8 mouse cellular contexts compared by ENCODE assay signal in genomic region chr8:126590024-126590529, GRCm38 (mm10). TPM values are rescaled to one million over a fixed set of nuclear protein-coding genes. Genes with fewer than 3 reads are reported as not detected.
DNase-seq lines count a peak whose midpoint lies in the region; ATAC-seq and TF ChIP-seq lines count a peak whose summit lies in the region.

No protein-coding gene starts in this region.

- H3K36me3 ChIP-seq in G1E (replicated peaks): peaks cover 66% of the 10 kb centered on the region
- peaks cover 45% of the 10 kb centered on the region for H3K36me3 ChIP-seq in embryonic facial prominence, embryonic 13.5 days
- peaks cover 25% of the 10 kb centered on the region for H3K36me3 ChIP-seq in heart, embryonic 16.5 days (ENCODE audit: control insufficient read depth, insufficient read depth)
- peaks cover 69% of the 10 kb centered on the region for H3K36me3 ChIP-seq in megakaryocyte, embryonic 14.5 days (replicated peaks; ENCODE audit: low read length)
- H3K36me3 ChIP-seq in stomach, embryonic 15.5 days: no peaks in the 10 kb centered on the region

- peaks cover 25% of the 10 kb centered on the region for H3K4me1 ChIP-seq in G1E (ENCODE audit: insufficient read depth, low read depth, low read length)
- H3K4me1 ChIP-seq in embryonic facial prominence, embryonic 13.5 days: peaks cover 52% of the 10 kb centered on the region
- peaks cover 26% of the 10 kb centered on the region for H3K4me1 ChIP-seq in heart, embryonic 16.5 days (ENCODE audit: control insufficient read depth, insufficient read depth, low read length)
- H3K4me1 ChIP-seq in megakaryocyte, embryonic 14.5 days: peaks cover 43% of the 10 kb centered on the region
- H3K4me1 ChIP-seq in stomach, embryonic 15.5 days: peaks cover 16% of the 10 kb centered on the region

- no peaks in the 10 kb centered on the region for H3K9me3 ChIP-seq in G1E (replicated peaks)
- no peaks in the 10 kb centered on the region for H3K9me3 ChIP-seq in embryonic facial prominence, embryonic 13.5 days
- H3K9me3 ChIP-seq in heart, embryonic 16.5 days (replicated peaks; ENCODE audit: control insufficient read depth, low read length): no peaks in the 10 kb centered on the region
- no peaks in the 10 kb centered on the region for H3K9me3 ChIP-seq in megakaryocyte, embryonic 14.5 days
- H3K9me3 ChIP-seq in stomach, embryonic 15.5 days: no peaks in the 10 kb centered on the region

- TF ChIP-seq CTCF in G1E (IDR thresholded peaks at IDR 0.05; ENCODE audit: low read depth, low read length): no peak

- H3K9ac ChIP-seq in embryonic facial prominence, embryonic 13.5 days: peak overlapping the region; percentile 80
- peak overlapping the region; percentile 100 for H3K9ac ChIP-seq in heart, embryonic 16.5 days (ENCODE audit: low read length)
- H3K9ac ChIP-seq in stomach, embryonic 15.5 days: peak overlapping the region; percentile 23

- WGBS in embryonic facial prominence, embryonic 13.5 days: 15% methylated on average over 14 of the region's 14 CpGs
- WGBS in heart, embryonic 16.5 days: under 1% methylated on average over 14 of the region's 14 CpGs
- under 1% methylated on average over 14 of the region's 14 CpGs for WGBS in stomach, embryonic 15.5 days

- peak overlapping the region; percentile 52 for H3K27ac ChIP-seq in embryonic facial prominence, embryonic 13.5 days
- H3K27ac ChIP-seq in heart, embryonic 16.5 days (ENCODE audit: low read length): peak overlapping the region; percentile 99
- peak overlapping the region; percentile 82 for H3K27ac ChIP-seq in stomach, embryonic 15.5 days

- H3K4me3 ChIP-seq in G1E (ENCODE audit: low read depth, low read length): peak overlapping the region; percentile 99
- H3K4me3 ChIP-seq in embryonic facial prominence, embryonic 13.5 days: peak overlapping the region; percentile 100
- H3K4me3 ChIP-seq in heart, embryonic 16.5 days (ENCODE audit: low read length): peak overlapping the region; percentile 100
- H3K4me3 ChIP-seq in megakaryocyte, embryonic 14.5 days (replicated peaks): peak overlapping the region; percentile 100
- H3K4me3 ChIP-seq in stomach, embryonic 15.5 days (replicated peaks): peak overlapping the region; percentile 73

- peak overlapping the region; percentile 84 for H3K4me2 ChIP-seq in embryonic facial prominence, embryonic 13.5 days
- H3K4me2 ChIP-seq in heart, embryonic 16.5 days (ENCODE audit: low read depth, low read length): peak overlapping the region; percentile 86
- H3K4me2 ChIP-seq in stomach, embryonic 15.5 days: peak overlapping the region; percentile 90

- DNase-seq in A20 (ENCODE audit: low read depth, low spot score): peak; percentile 89
- DNase-seq in G1E (ENCODE audit: low spot score): no peak
- DNase-seq in kidney, postnatal 25 days: peak; percentile 82 to 90
- DNase-seq in left cerebral cortex, adult 11 months (ENCODE audit: low spot score): no peak

- ATAC-seq in G1E (ENCODE audit: extremely low read depth, insufficient number of reproducible peaks, low FRiP score, poor library complexity, severe bottlenecking): no peak
- ATAC-seq in embryonic facial prominence, embryonic 13.5 days (ENCODE audit: insufficient number of reproducible peaks, insufficient read depth, low FRiP score, low TSS enrichment, low read depth): no peak
- ATAC-seq in heart, embryonic 16.5 days (replicated peaks; ENCODE audit: extremely low read depth, insufficient read depth, low FRiP score): no peak
- no peak for ATAC-seq in stomach, embryonic 15.5 days (ENCODE audit: insufficient read depth, low FRiP score, low read depth)

- no peaks in the 10 kb centered on the region for H3K27me3 ChIP-seq in G1E (ENCODE audit: insufficient read depth, low read length)
- no peaks in the 10 kb centered on the region for H3K27me3 ChIP-seq in embryonic facial prominence, embryonic 13.5 days
- no peaks in the 10 kb centered on the region for H3K27me3 ChIP-seq in heart, embryonic 16.5 days (ENCODE audit: control insufficient read depth, insufficient read depth, low read length)
- H3K27me3 ChIP-seq in megakaryocyte, embryonic 14.5 days (replicated peaks): no peaks in the 10 kb centered on the region
- H3K27me3 ChIP-seq in stomach, embryonic 15.5 days (replicated peaks): no peaks in the 10 kb centered on the region

RNA-seq across cellular contexts. Expression of gene Irf2bp2, which starts 3.7 kb away (rescaled TPM):
- 231 and 246 TPM in 2 replicates for total RNA-seq in G1E (2014; fragmentation: Nextera tagmentation)
- 78.9 and 81.3 TPM in 2 replicates for total RNA-seq in G1E (2017)
- 101 and 106 TPM in 2 replicates for polyA plus RNA-seq in G1E (2012)
- 11.1 and 13.5 TPM in 2 replicates for polyA plus RNA-seq in embryonic facial prominence, embryonic 13.5 days (2015; fragmentation: Nextera tagmentation; extraction: Ambion mirVana)
- 9.1 and 9.8 TPM in 2 replicates for polyA plus RNA-seq in heart, embryonic 16.5 days (2015; fragmentation: Nextera tagmentation; extraction: Ambion mirVana)
- polyA plus RNA-seq in megakaryocyte, embryonic 14.5 days (2012; ENCODE audit: insufficient read depth, low replicate concordance): 51.5 and 58.6 TPM in 2 replicates
- 12.5 and 13.4 TPM in 2 replicates for polyA plus RNA-seq in stomach, embryonic 15.5 days (2015; fragmentation: Nextera tagmentation; extraction: Ambion mirVana)

Comparison
In these comparisons a context has a peak if more than half of its experiments do, and no peak if none do; other contexts are left out.
1. DNase-seq: peak in A20 (single experiment) and kidney, postnatal 25 days (2 of 2); none in G1E (single experiment) and left cerebral cortex, adult 11 months (single experiment).
2. H3K9ac ChIP-seq: peak in every context shown above with its lines; median percentile 100 in heart, embryonic 16.5 days; 80 in embryonic facial prominence, embryonic 13.5 days; 23 in stomach, embryonic 15.5 days.
3. Peak in every context shown above with its lines, with median percentiles within 50 percentile points of each other: H3K4me3 ChIP-seq, H3K27ac ChIP-seq and H3K4me2 ChIP-seq.